Mouse (Mus musculus): ENCODE measurements at regions not wholly inside any gene's neighbourhood (a gene's known extent, or its start where the extent isn't known, plus 50 kb on each side); places are given as distances from the start of the nearest gene placed in this dataset.

DNA sequence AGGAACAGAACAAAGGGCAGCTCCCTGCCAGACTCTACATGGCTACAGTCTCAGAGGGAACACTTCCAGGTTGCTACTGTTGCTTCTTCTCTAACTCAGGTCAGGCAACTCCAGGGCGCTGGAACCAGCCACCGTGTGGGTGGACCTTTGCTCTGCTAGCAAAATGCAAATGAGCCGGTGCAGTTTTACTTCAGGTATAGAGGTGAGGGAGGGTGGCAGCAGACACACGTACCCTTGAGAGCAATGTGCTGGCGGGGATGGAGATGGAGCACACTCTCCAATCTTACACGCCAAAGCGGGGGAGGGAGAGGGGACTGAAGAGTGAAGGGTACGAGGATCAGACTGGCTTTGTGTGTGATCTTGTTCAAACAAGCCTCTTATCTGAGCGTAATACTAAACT is 68.8 kb upstream of the Epcam start:
- H3K36me3 ChIP-seq (ENCODE audit: insufficient read depth, low read length): no peaks in the 10 kb centered on the region
- H3K4me2 ChIP-seq (ENCODE audit: low read length): no peak overlapping the region
- WGBS: 24% methylated on average over 9 of the region's 9 CpGs
- H3K27ac ChIP-seq: no peak overlapping the region
- H3K4me1 ChIP-seq (replicated peaks; ENCODE audit: insufficient read depth, low read length): 0 out of 2 replicates have a peak, but pooled peaks cover 9% of the 10 kb centered on the region
- H3K4me3 ChIP-seq (replicated peaks; ENCODE audit: low read depth, low read length): no peak overlapping the region
- no peaks in the 10 kb centered on the region for H3K9me3 ChIP-seq (replicated peaks; ENCODE audit: low read length)
- peak; percentile 12; the same call in 1 of the 2 replicates for TF ChIP-seq CTCF (IDR thresholded peaks at IDR 0.05; ENCODE audit: low read depth)
- no peaks in the 10 kb centered on the region for H3K27me3 ChIP-seq (ENCODE audit: insufficient read depth, low read length)
- no peak overlapping the region for H3K9ac ChIP-seq (ENCODE audit: low read depth, low read length)
- no peak for DNase-seq (ENCODE audit: low spot score)
- ATAC-seq (replicated peaks; ENCODE audit: low FRiP score, low read depth): 0 out of 2 replicates have a peak, but pooled peaks have one; percentile 11

DNA sequence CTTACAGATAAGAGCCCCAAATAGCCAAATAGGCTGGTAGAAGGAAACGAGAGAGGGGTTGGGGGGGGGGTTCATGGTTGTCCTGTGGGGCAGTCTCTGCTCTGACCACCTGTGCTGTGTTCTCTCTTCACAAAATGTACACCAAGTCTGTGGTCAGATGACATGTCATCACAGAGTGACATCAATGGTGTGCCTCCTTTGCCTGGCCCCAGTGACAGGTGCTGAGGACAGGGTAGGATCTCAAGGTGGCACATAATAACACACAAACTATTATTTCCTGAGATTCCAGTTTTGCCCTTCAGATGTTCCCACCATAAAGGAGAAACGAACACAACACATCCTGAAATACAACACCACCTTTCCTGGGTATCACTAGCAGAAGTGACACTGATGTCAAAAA is 68.3 kb upstream of the Epcam start:
- H3K36me3 ChIP-seq (ENCODE audit: insufficient read depth, low read length): no peaks in the 10 kb centered on the region
- WGBS: 8% methylated on average over 2 of the region's 2 CpGs
- no peak overlapping the region for H3K4me2 ChIP-seq (ENCODE audit: low read length)
- no peak overlapping the region for H3K4me3 ChIP-seq (replicated peaks; ENCODE audit: low read depth, low read length)
- no peaks in the 10 kb centered on the region for H3K27me3 ChIP-seq (ENCODE audit: insufficient read depth, low read length)
- no peak for TF ChIP-seq CTCF (IDR thresholded peaks at IDR 0.05; ENCODE audit: low read depth)
- H3K27ac ChIP-seq: no peak overlapping the region
- ATAC-seq (replicated peaks; ENCODE audit: low FRiP score, low read depth) (no peak), DNase-seq (ENCODE audit: low spot score) (no peak)
- H3K9ac ChIP-seq (ENCODE audit: low read depth, low read length): no peak overlapping the region
- no peaks in the 10 kb centered on the region for H3K9me3 ChIP-seq (replicated peaks; ENCODE audit: low read length)
- 0 out of 2 replicates have a peak, but pooled peaks cover 9% of the 10 kb centered on the region for H3K4me1 ChIP-seq (replicated peaks; ENCODE audit: insufficient read depth, low read length)

DNA sequence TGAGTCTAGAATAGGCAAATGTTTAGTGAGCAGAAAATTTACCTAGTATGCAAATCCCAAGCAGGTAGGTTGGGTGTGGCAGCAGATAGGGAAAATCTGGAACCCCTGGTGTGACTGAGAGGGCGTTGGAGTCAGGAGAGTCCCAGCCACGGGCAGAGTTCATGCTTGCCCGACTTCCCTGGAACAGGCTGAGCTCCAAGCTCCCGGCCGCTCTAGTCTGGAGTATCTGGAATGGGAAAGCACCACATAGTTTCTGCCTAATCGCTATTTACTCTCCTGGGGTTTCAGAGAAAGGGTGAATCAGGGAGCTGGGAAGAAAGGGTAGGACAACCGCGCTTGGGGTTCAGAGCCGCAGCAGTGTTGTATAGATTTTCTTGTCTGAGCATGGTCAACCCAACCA is 65.8 kb upstream of the Epcam start:
- ATAC-seq (replicated peaks; ENCODE audit: low FRiP score, low read depth) (no peak), DNase-seq (ENCODE audit: low spot score) (no peak)
- TF ChIP-seq CTCF (IDR thresholded peaks at IDR 0.05; ENCODE audit: low read depth): no peak
- 84% methylated on average over 9 of the region's 9 CpGs for WGBS
- Histone ChIP-seq H3K9ac (ENCODE audit: low read depth, low read length) (no peak overlapping the region), H3K4me2 (ENCODE audit: low read length) (no peak overlapping the region), H3K27me3 (ENCODE audit: insufficient read depth, low read length) (no peaks in the 10 kb centered on the region), H3K4me1 (replicated peaks; ENCODE audit: insufficient read depth, low read length) (0 out of 2 replicates have a peak, but pooled peaks cover 9% of the 10 kb centered on the region), H3K27ac (no peak overlapping the region), H3K4me3 (replicated peaks; ENCODE audit: low read depth, low read length) (no peak overlapping the region), H3K36me3 (ENCODE audit: insufficient read depth, low read length) (no peaks in the 10 kb centered on the region), H3K9me3 (replicated peaks; ENCODE audit: low read length) (no peaks in the 10 kb centered on the region)

DNA sequence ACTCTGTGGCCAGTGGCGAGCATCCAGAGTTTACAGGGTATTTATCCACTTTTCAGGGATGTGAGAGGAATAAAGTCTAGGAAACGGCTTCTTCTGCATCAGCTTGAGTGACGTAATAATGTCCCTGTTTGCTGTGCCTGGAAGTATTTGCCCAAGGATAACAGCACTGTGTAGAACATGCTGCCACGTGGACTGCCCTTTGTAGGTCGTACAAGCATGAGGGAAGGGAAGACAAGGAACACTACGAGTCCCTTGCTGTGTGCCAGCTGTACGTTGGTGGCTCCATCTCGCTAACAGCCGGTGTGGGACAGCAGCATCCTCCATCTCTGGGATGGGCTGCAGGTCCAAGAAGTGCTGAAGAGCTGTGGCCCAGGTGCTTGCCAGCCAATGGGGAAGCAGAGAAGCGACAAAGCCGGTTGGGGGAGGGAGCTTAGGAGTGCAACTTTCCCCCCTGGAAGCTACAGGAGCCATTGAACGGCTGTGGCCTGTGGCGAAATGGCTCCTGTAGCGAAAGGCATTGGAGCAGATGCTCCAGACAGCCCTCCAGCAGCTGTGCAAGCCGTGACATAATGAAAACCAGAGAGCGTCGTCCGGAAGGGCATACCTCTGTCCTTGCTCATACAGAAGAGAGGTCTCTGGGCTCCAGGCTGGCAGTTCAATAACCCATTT is 65.0 kb upstream of the Epcam start:
- H3K27me3 ChIP-seq (ENCODE audit: insufficient read depth, low read length): no peaks in the 10 kb centered on the region
- no peak for ATAC-seq (replicated peaks; ENCODE audit: low FRiP score, low read depth)
- H3K4me3 ChIP-seq (replicated peaks; ENCODE audit: low read depth, low read length): no peak overlapping the region
- DNase-seq (ENCODE audit: low spot score): no peak
- WGBS: 66% methylated on average over 18 of the region's 18 CpGs
- 0 out of 2 replicates have a peak, but pooled peaks cover 9% of the 10 kb centered on the region for H3K4me1 ChIP-seq (replicated peaks; ENCODE audit: insufficient read depth, low read length)
- no peak overlapping the region for H3K27ac ChIP-seq
- H3K36me3 ChIP-seq (ENCODE audit: insufficient read depth, low read length): no peaks in the 10 kb centered on the region
- H3K9ac ChIP-seq (ENCODE audit: low read depth, low read length): no peak overlapping the region
- no peak overlapping the region for H3K4me2 ChIP-seq (ENCODE audit: low read length)
- no peaks in the 10 kb centered on the region for H3K9me3 ChIP-seq (replicated peaks; ENCODE audit: low read length)
- TF ChIP-seq CTCF (IDR thresholded peaks at IDR 0.05; ENCODE audit: low read depth): no peak

DNA sequence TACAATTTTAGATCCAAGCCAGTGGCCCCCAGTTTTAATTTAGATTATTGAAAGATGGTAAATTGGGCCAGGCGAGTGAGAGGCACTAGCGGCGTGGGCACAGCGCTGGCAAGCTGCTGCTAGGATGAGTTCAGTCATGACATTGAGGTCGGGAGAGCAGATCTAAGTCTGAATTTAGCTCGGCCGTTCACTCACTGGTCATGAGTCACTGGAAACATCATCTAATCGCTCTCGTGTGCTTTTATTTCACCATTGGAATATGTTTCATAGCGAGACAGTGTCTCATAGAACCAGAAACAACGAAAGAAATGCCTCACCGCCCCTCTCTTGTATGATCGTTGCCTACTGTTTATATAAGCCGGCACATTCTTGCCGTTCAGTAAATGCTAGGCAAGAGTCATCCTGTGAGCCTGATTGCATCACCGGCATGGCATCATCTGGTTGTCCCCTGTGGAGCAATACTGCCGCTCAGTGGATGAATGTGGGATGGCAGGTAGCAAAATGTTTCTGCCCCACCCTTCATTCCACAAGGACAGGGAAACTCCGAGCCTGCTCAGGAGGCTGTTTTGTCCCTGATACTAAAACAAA is 64.3 kb upstream of the Epcam start:
- Histone ChIP-seq H3K36me3 (ENCODE audit: insufficient read depth, low read length) (no peaks in the 10 kb centered on the region), H3K4me1 (replicated peaks; ENCODE audit: insufficient read depth, low read length) (0 out of 2 replicates have a peak, but pooled peaks cover 9% of the 10 kb centered on the region), H3K9me3 (replicated peaks; ENCODE audit: low read length) (no peaks in the 10 kb centered on the region), H3K4me2 (ENCODE audit: low read length) (peak overlapping the region; percentile 36; the same call in 1 of the 2 replicates), H3K9ac (ENCODE audit: low read depth, low read length) (no peak overlapping the region), H3K27me3 (ENCODE audit: insufficient read depth, low read length) (no peaks in the 10 kb centered on the region), H3K27ac (no peak overlapping the region), H3K4me3 (replicated peaks; ENCODE audit: low read depth, low read length) (no peak overlapping the region)
- whole genome bisulfite sequencing: 14% methylated on average over 18 of the region's 18 CpGs
- DNase-seq (ENCODE audit: low spot score): peak; percentile 92
- ATAC-seq (replicated peaks; ENCODE audit: low FRiP score, low read depth): peak; percentile 64
- peak; percentile 100 for TF ChIP-seq CTCF (IDR thresholded peaks at IDR 0.05; ENCODE audit: low read depth)

DNA sequence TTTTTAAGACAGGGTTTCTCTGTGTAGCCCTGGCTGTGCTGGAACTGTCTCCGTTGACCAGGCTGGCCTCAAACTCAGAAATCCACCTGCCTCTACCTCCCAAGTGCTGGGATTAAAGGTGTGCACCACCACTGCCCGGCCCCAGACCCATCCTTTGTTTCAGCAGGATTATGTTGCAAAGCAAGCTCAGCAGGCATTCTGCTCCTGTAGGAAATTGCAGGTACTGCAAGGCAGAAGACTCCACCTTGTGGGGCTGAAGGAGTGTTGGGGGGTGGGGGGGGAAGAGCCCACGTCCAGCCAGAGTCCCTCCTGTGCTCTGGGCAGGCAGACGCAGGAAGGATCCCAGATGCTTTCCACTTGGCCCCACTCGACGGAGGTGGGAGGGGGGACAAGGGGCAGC is 52.2 kb upstream of the Epcam start:
- Histone ChIP-seq H3K36me3 (ENCODE audit: insufficient read depth, low read length) (no peaks in the 10 kb centered on the region), H3K9me3 (replicated peaks; ENCODE audit: low read length) (0 out of 2 replicates have a peak, but pooled peaks cover 4% of the 10 kb centered on the region), H3K4me3 (replicated peaks; ENCODE audit: low read depth, low read length) (no peak overlapping the region), H3K9ac (ENCODE audit: low read depth, low read length) (no peak overlapping the region), H3K27ac (no peak overlapping the region), H3K4me1 (replicated peaks; ENCODE audit: insufficient read depth, low read length) (no peaks in the 10 kb centered on the region), H3K4me2 (ENCODE audit: low read length) (no peak overlapping the region), H3K27me3 (ENCODE audit: insufficient read depth, low read length) (no peaks in the 10 kb centered on the region)
- TF ChIP-seq CTCF (IDR thresholded peaks at IDR 0.05; ENCODE audit: low read depth): no peak; the same call in 1 of the 2 replicates
- ATAC-seq (replicated peaks; ENCODE audit: low FRiP score, low read depth) (no peak), DNase-seq (ENCODE audit: low spot score) (no peak)
- WGBS: 65% methylated on average over 6 of the region's 6 CpGs
